Mouse (Mus musculus) megakaryocyte, embryonic 14.5 days (primary cell): ENCODE results near the gene Orai2. TPM values are rescaled to one million over a fixed set of nuclear protein-coding genes. Genes with fewer than 3 reads are reported as not detected.
"Not testable (repeated sequence)": the region's sequence is repeated elsewhere in the genome, so short reads cannot be mapped to it uniquely, and the experiment has no call there.

Experiments
- H3K27me3 ChIP-seq: replicated peaks from 2 replicates; pipeline ENCODE3; 2012; ENCODE audit warnings: inconsistent platforms
- H3K36me3 ChIP-seq: replicated peaks from 2 replicates; pipeline ENCODE3; 2012; ENCODE audit warnings: low read length, inconsistent platforms, mixed read lengths
- H3K4me1 ChIP-seq: 2 replicates; pipeline ENCODE4 v1.6.1; 2012; ENCODE audit warnings: inconsistent platforms
- H3K4me3 ChIP-seq: replicated peaks from 2 replicates; pipeline ENCODE3; 2012; ENCODE audit warnings: moderate library complexity, mild to moderate bottlenecking, inconsistent platforms
- H3K9me3 ChIP-seq: 2 replicates; pipeline ENCODE4 v1.6.1; 2012; ENCODE audit warnings: inconsistent platforms
- FLI1 ChIP-seq: IDR thresholded peaks from 2 replicates; pipeline ENCODE4 v1.6.1; 2012; ENCODE audit warnings: low read length, inconsistent platforms, mixed read lengths
- GATA1 ChIP-seq: IDR thresholded peaks from 3 replicates; pipeline ENCODE4 v1.6.1; 2012; ENCODE audit warnings: mixed read lengths, low read length, inconsistent platforms, borderline replicate concordance
- polyA plus RNA-seq: library from polyadenylated mRNA; stranded (reverse); fragments of >175 nt; gene quantifications from 2 replicates; pipeline ENCODE4 v1.2.3, GENCODE M21; 2012; ENCODE audit warnings: low replicate concordance; ENCODE audit not compliant: insufficient read depth

The Orai2 gene
- polyA plus RNA-seq, 1 experiment: 25.7 TPM

- Histone ChIP-seq H3K27me3 (no peaks in the 10 kb centered on the region), H3K4me3 (no peak overlapping the region), H3K4me1 (peaks cover 49% of the 10 kb centered on the region), H3K9me3 (no peaks in the 10 kb centered on the region), H3K36me3 (peaks cover 47% of the 10 kb centered on the region)
- no peak for TF ChIP-seq FLI1
- no peak for TF ChIP-seq GATA1
These were observed 15.1 kb downstream of the Orai2 start for GRCm38 (mm10) chr5:136155399-136155798.

GRCm38 (mm10) chr5:136152365-136152764 is 18.1 kb downstream of the Orai2 start:
- Histone ChIP-seq H3K27me3 (no peaks in the 10 kb centered on the region), H3K9me3 (no peaks in the 10 kb centered on the region), H3K4me1 (peaks cover 73% of the 10 kb centered on the region), H3K36me3 (peaks cover 46% of the 10 kb centered on the region), H3K4me3 (peak overlapping the region; percentile 47)
- TF ChIP-seq GATA1: no peak
- TF ChIP-seq FLI1: no peak

GRCm38 (mm10) chr5:136149134-136149576 is 21.4 kb downstream of the Orai2 start:
- not testable (repeated sequence) for H3K4me3 ChIP-seq, H3K27me3 ChIP-seq, H3K9me3 ChIP-seq
- Histone ChIP-seq H3K36me3 (peaks cover 36% of the 10 kb centered on the region), H3K4me1 (peaks cover 92% of the 10 kb centered on the region)

DNA sequence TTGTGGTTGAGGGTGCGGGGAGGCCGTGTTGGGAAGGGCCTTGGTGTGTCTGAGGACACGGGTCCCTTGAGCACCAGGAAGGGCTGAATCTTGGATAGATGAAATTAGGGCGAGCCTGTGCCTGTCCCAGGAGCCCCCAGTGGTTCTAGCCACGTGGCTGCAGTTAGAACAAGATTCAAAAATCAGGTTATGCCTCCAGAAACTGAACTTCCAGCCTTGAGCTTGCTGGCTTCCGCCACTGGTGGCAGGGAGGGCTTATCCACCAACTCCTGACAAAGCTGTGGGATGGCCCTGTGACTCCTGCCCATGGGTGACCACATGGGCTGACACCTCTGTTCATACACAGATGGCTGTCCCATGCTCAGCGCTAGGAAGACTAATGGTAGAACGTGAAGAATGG is 22.8 kb downstream of the Orai2 start:
- TF ChIP-seq GATA1 (no peak), FLI1 (no peak)
- H3K36me3 ChIP-seq: peaks cover 25% of the 10 kb centered on the region
- H3K27me3 ChIP-seq: no peaks in the 10 kb centered on the region
- no peaks in the 10 kb centered on the region for H3K9me3 ChIP-seq
- peak overlapping the region; percentile 28 for H3K4me3 ChIP-seq
- H3K4me1 ChIP-seq: peaks cover 91% of the 10 kb centered on the region

DNA sequence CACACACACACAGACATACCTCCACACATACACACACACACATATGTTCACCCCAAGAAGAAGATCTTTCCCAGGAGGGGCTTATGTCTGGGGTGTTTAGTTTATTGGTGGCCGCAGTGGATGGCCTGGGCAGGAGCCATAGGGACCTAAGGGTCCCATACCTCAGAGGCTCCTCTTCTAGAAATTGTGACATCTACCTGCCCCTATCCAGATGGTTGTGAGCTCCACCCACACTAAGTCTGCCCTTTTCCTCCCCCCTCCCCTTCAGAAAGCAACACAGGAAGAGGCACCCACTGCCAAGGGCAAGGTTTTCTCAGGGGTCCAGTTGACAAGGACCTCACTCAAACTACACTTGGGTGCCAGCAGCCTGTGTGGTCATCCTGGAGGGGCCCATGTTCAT is 23.6 kb downstream of the Orai2 start:
- peaks cover 83% of the 10 kb centered on the region for H3K4me1 ChIP-seq
- no peaks in the 10 kb centered on the region for H3K9me3 ChIP-seq
- no peak for TF ChIP-seq FLI1
- TF ChIP-seq GATA1: no peak
- H3K27me3 ChIP-seq: no peaks in the 10 kb centered on the region
- H3K36me3 ChIP-seq: peaks cover 25% of the 10 kb centered on the region
- H3K4me3 ChIP-seq: no peak overlapping the region

GRCm38 (mm10) chr5:136144606-136145430 is 25.7 kb downstream of the Orai2 start:
- H3K27me3 ChIP-seq: no peaks in the 10 kb centered on the region
- H3K36me3 ChIP-seq: peaks cover 40% of the 10 kb centered on the region
- peaks cover 71% of the 10 kb centered on the region for H3K4me1 ChIP-seq
- TF ChIP-seq GATA1 (no peak), FLI1 (no peak)
- peak overlapping the region; percentile 50 for H3K4me3 ChIP-seq
- H3K9me3 ChIP-seq: no peaks in the 10 kb centered on the region

DNA sequence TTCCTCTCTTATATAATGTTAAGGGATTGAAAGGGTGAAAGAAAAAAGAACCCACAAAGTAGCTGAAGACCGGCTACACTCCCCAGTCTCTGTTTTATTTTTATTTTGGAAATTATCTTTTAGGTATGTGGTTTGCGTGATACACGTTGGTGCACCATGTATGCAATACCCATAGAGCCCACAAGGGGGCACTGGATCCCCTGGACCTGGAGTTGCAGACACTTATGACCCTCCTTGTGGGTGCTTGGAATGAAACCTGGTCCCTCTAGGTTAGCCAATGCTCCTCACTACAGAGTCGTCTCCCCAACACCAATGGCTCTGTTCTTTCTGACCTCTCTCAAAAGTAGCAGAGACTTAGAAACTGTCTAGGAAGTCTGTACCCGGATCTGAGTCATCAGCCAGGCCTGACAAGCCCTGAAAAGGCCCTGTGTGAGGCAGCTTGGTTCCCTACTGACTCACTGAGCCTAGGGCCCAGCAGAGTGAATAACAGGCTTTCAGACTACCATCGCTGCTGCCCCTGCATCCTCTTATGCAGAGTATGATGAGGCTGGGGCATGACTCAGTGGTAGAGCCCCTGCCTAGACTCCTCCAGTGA is 27.3 kb downstream of the Orai2 start:
- peaks cover 55% of the 10 kb centered on the region for H3K36me3 ChIP-seq
- H3K4me3 ChIP-seq: no peak overlapping the region
- no peaks in the 10 kb centered on the region for H3K9me3 ChIP-seq
- TF ChIP-seq FLI1 (no peak), GATA1 (no peak)
- peaks cover 71% of the 10 kb centered on the region for H3K4me1 ChIP-seq
- H3K27me3 ChIP-seq: no peaks in the 10 kb centered on the region

- Histone ChIP-seq H3K36me3 (peaks cover 56% of the 10 kb centered on the region), H3K4me3 (no peak overlapping the region), H3K9me3 (no peaks in the 10 kb centered on the region), H3K4me1 (peaks cover 71% of the 10 kb centered on the region), H3K27me3 (no peaks in the 10 kb centered on the region)
- TF ChIP-seq FLI1: no peak
- no peak for TF ChIP-seq GATA1
These were observed 27.8 kb downstream of the Orai2 start for GRCm38 (mm10) chr5:136142746-136143145.

DNA sequence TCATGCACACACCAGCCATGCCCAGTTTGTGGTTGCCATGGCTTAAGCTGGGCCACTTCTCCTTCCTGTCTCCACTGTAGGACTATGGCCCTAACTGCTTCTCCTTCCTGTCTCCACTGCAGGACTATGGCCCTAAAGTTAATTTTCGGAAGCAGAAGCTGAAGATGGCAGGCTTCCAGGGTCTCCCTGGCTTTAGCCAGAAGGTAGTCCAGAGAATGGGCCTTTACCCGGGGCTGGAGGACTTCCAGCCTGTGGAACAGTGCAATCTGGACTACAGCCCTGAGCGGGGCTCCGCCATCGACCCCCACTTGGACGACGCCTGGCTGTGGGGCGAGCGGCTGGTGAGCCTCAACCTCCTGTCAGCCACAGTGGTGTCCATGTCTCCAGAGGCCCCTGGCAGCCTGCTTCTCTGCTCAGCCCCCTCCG is 30.4 kb downstream of the Orai2 start:
- H3K4me3 ChIP-seq: no peak overlapping the region
- peaks cover 51% of the 10 kb centered on the region for H3K36me3 ChIP-seq
- no peaks in the 10 kb centered on the region for H3K9me3 ChIP-seq
- H3K27me3 ChIP-seq: no peaks in the 10 kb centered on the region
- peaks cover 63% of the 10 kb centered on the region for H3K4me1 ChIP-seq
- TF ChIP-seq FLI1: no peak
- no peak for TF ChIP-seq GATA1

DNA sequence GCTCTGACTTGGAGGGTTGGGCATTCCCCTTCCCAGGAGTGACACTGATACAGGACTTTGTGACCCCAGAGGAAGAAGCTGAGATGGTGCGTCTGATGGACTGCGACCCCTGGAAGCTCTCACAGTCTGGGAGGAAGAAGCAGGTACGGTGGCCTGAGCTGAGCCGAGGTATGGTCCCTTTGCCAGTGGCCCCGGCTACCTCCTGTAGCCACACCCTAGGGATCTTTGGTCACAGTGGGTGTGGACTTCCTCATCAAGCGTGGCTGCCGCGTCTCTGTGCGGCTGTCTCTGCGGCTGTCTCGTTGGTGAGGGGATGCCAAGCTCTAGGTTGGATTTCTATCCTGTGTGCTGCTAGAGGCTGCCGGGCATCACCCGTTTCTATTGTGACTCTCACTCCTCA is 31.1 kb downstream of the Orai2 start:
- Histone ChIP-seq H3K27me3 (no peaks in the 10 kb centered on the region), H3K9me3 (no peaks in the 10 kb centered on the region)

More for the DNA sequence above, 31.1 kb downstream of the Orai2 start:
- no peak overlapping the region for H3K4me3 ChIP-seq
- TF ChIP-seq GATA1 (no peak), FLI1 (no peak)
- peaks cover 64% of the 10 kb centered on the region for H3K4me1 ChIP-seq
- H3K36me3 ChIP-seq: peaks cover 57% of the 10 kb centered on the region
